ENCODE assay signal across 23 mouse cellular contexts in genomic region chr17:86087922-86088321, GRCm38 (mm10).
"Had no signal": no experiment of that assay in that cellular context is flagged by ENCODE, and none has a peak within 500 bp of the region (broad histone marks: within the 10 kb centered on the region; RNA-seq: fewer than 3 reads in every experiment).

No protein-coding gene starts in this region.

- H3K27ac ChIP-seq: heart, adult 2 months; heart, embryonic 13.5 days; heart, embryonic 15.5 days; hindbrain, embryonic 13.5 days; hindbrain, embryonic 15.5 days; hindbrain, postnatal 0 days; kidney, embryonic 15.5 days; kidney, postnatal 0 days; limb, embryonic 13.5 days; limb, embryonic 15.5 days; liver, embryonic 12.5 days had no signal

- H3K4me3 ChIP-seq: heart, adult 2 months; heart, embryonic 13.5 days; heart, embryonic 15.5 days; hindbrain, embryonic 13.5 days; hindbrain, embryonic 15.5 days; kidney, embryonic 15.5 days; limb, embryonic 13.5 days; limb, embryonic 15.5 days; liver, embryonic 12.5 days had no signal

- DNase-seq: gastrocnemius, postnatal 14 days; gastrocnemius, postnatal 36 days; heart, adult 11 months; heart, adult 2 months; heart, postnatal 14 days; heart, postnatal 36 days; kidney, adult 11 months; kidney, adult 2 months; kidney, adult 9 months; kidney, postnatal 14 days; kidney, postnatal 36 days; left cerebral cortex, postnatal 4 days had no signal

- ATAC-seq: hindbrain, postnatal 0 days; intestine, embryonic 16.5 days; liver, embryonic 12.5 days had no signal
